Mouse (Mus musculus): ENCODE data around the gene Cmtm7. TPM values are rescaled to one million over a fixed set of nuclear protein-coding genes. Genes with fewer than 3 reads are reported as not detected.

Gene Cmtm7
- total RNA-seq (2015; ENCODE audit: low replicate concordance), result 62.7 and 84.2 TPM in 2 replicates
- 59.2 and 111 TPM in 2 replicates for total RNA-seq (2017; ENCODE audit: low replicate concordance)

GRCm38 (mm10) chr9:114781526-114782212 lies at the start of gene Cmtm7:
Cmtm7 (minus strand) TSS chr9:114781856.
- ATAC-seq (replicated peaks; ENCODE audit: low FRiP score, poor library complexity, severe bottlenecking), result peak; percentile 61

- ATAC-seq (replicated peaks; ENCODE audit: low FRiP score, poor library complexity, severe bottlenecking), result no peak
These were observed 48.7 kb upstream of the Cmtm7 start for GRCm38 (mm10) chr9:114830351-114830750.

GRCm38 (mm10) chr9:114829669-114830068 lies 48.0 kb upstream of the Cmtm7 start:
- ATAC-seq (replicated peaks; ENCODE audit: low FRiP score, poor library complexity, severe bottlenecking), result no peak

- ATAC-seq (replicated peaks; ENCODE audit: low FRiP score, poor library complexity, severe bottlenecking), result no peak
These were observed 46.7 kb upstream of the Cmtm7 start for GRCm38 (mm10) chr9:114828377-114828776.

GRCm38 (mm10) chr9:114827242-114827852 lies 45.7 kb upstream of the Cmtm7 start:
- no peak for ATAC-seq (replicated peaks; ENCODE audit: low FRiP score, poor library complexity, severe bottlenecking)

- ATAC-seq (replicated peaks; ENCODE audit: low FRiP score, poor library complexity, severe bottlenecking), result no peak
These were observed 42.5 kb upstream of the Cmtm7 start for GRCm38 (mm10) chr9:114824166-114824565.

- ATAC-seq (replicated peaks; ENCODE audit: low FRiP score, poor library complexity, severe bottlenecking), result no peak
These were observed 40.1 kb upstream of the Cmtm7 start for GRCm38 (mm10) chr9:114821548-114822289.

GRCm38 (mm10) chr9:114818918-114819317 lies 37.3 kb upstream of the Cmtm7 start:
- no peak for ATAC-seq (replicated peaks; ENCODE audit: low FRiP score, poor library complexity, severe bottlenecking)

GRCm38 (mm10) chr9:114817012-114817411 lies 35.4 kb upstream of the Cmtm7 start:
- ATAC-seq (replicated peaks; ENCODE audit: low FRiP score, poor library complexity, severe bottlenecking), result no peak

- ATAC-seq (replicated peaks; ENCODE audit: low FRiP score, poor library complexity, severe bottlenecking), result no peak
These were observed 34.5 kb upstream of the Cmtm7 start for GRCm38 (mm10) chr9:114816121-114816520.

- ATAC-seq (replicated peaks; ENCODE audit: low FRiP score, poor library complexity, severe bottlenecking), result peak; percentile 77
These were observed 33.7 kb upstream of the Cmtm7 start for GRCm38 (mm10) chr9:114815315-114815714.

- no peak for ATAC-seq (replicated peaks; ENCODE audit: low FRiP score, poor library complexity, severe bottlenecking)
These were observed 30.3 kb upstream of the Cmtm7 start for GRCm38 (mm10) chr9:114812001-114812400.

GRCm38 (mm10) chr9:114810837-114811236 lies 29.2 kb upstream of the Cmtm7 start:
- ATAC-seq (replicated peaks; ENCODE audit: low FRiP score, poor library complexity, severe bottlenecking), result no peak

- no peak for ATAC-seq (replicated peaks; ENCODE audit: low FRiP score, poor library complexity, severe bottlenecking)
These were observed 27.0 kb upstream of the Cmtm7 start for GRCm38 (mm10) chr9:114808671-114809070.

- no peak for ATAC-seq (replicated peaks; ENCODE audit: low FRiP score, poor library complexity, severe bottlenecking)
These were observed 25.6 kb upstream of the Cmtm7 start for GRCm38 (mm10) chr9:114807261-114807660.

- ATAC-seq (replicated peaks; ENCODE audit: low FRiP score, poor library complexity, severe bottlenecking), result no peak
These were observed 23.6 kb upstream of the Cmtm7 start for GRCm38 (mm10) chr9:114805151-114805671.

- ATAC-seq (replicated peaks; ENCODE audit: low FRiP score, poor library complexity, severe bottlenecking), result no peak
These were observed 20.5 kb upstream of the Cmtm7 start for GRCm38 (mm10) chr9:114802191-114802590.

- no peak for ATAC-seq (replicated peaks; ENCODE audit: low FRiP score, poor library complexity, severe bottlenecking)
These were observed 19.6 kb upstream of the Cmtm7 start for GRCm38 (mm10) chr9:114801301-114801700.

- no peak for ATAC-seq (replicated peaks; ENCODE audit: low FRiP score, poor library complexity, severe bottlenecking)
These were observed 17.9 kb upstream of the Cmtm7 start for GRCm38 (mm10) chr9:114799498-114800107.

GRCm38 (mm10) chr9:114798845-114799244 lies 17.2 kb upstream of the Cmtm7 start:
- ATAC-seq (replicated peaks; ENCODE audit: low FRiP score, poor library complexity, severe bottlenecking), result no peak
